Mouse (Mus musculus) G1E (cell line): ENCODE measurements around the gene Trcg1. TPM values are rescaled to one million over a fixed set of nuclear protein-coding genes. Genes with fewer than 3 reads are reported as not detected.
A peak's percentile ranks its signal among the peaks of the same experiment; 100 is the strongest.

ENCODE experiments used
- ATAC-seq: 2 replicates; pipeline ENCODE4 v1.8.0; 2016; ENCODE audit warnings: mild to moderate bottlenecking; ENCODE audit not compliant: insufficient number of reproducible peaks, poor library complexity, low FRiP score, severe bottlenecking; ENCODE audit errors: extremely low read depth
- DNase-seq: peaks from one replicate; pipeline ENCODE4 v3.0.0; 2012; ENCODE audit warnings: low spot score
- H3K27me3 ChIP-seq: 2 replicates; pipeline ENCODE4 v1.6.1; 2012; ENCODE audit warnings: mild to moderate bottlenecking, low read length, inconsistent platforms; ENCODE audit not compliant: insufficient read depth
- H3K36me3 ChIP-seq: replicated peaks from 2 replicates; pipeline ENCODE3; 2012; ENCODE audit warnings: mild to moderate bottlenecking, inconsistent platforms
- H3K4me1 ChIP-seq: 2 replicates; pipeline ENCODE4 v1.6.1; 2012; ENCODE audit warnings: low read depth, low read length, inconsistent platforms, mixed read lengths; ENCODE audit not compliant: insufficient read depth
- H3K4me3 ChIP-seq: 2 replicates; pipeline ENCODE4 v1.5.1; 2012; ENCODE audit warnings: low read depth, mild to moderate bottlenecking, inconsistent platforms, low read length, moderate library complexity, mixed read lengths
- H3K9me3 ChIP-seq: replicated peaks from 2 replicates; pipeline ENCODE4 v1.6.1; 2012; ENCODE audit warnings: inconsistent platforms
- CTCF ChIP-seq: IDR thresholded peaks from 2 replicates; pipeline ENCODE4 v1.5.1; 2012; ENCODE audit warnings: low read depth, low read length, inconsistent platforms, mixed read lengths
- GATA1 ChIP-seq: IDR thresholded peaks from 2 replicates; pipeline ENCODE4 v1.6.1; 2012; ENCODE audit warnings: borderline replicate concordance, low read length, inconsistent platforms, mixed read lengths
- GATA2 ChIP-seq: IDR thresholded peaks from 2 replicates; pipeline ENCODE4 v1.6.1; 2012; ENCODE audit warnings: low read depth, low read length, inconsistent platforms, borderline replicate concordance
- POLR2AphosphoS5 ChIP-seq: IDR thresholded peaks from 2 replicates; pipeline ENCODE4 v1.6.1; 2012; ENCODE audit warnings: low read depth, low read length, inconsistent platforms; ENCODE audit not compliant: insufficient replicate concordance
- TAL1 ChIP-seq: conservative IDR thresholded peaks from 2 replicates; pipeline ENCODE4 v1.6.1; 2012; ENCODE audit warnings: low read depth, low read length, inconsistent platforms, mixed read lengths
- polyA plus RNA-seq: library from polyadenylated mRNA; stranded (reverse); fragments of >175 nt; gene quantifications from 2 replicates; pipeline ENCODE4 v1.2.3, GENCODE M21; 2012
- total RNA-seq, 2 experiments: library from RNA; stranded (forward) in 1 of 2; stranded (reverse) in 1 of 2; fragments of 200-1000 nt in 1 of 2; fragments of >200 nt in 1 of 2; fragmentation: Nextera tagmentation in 1 of 2; gene quantifications; 2 replicates each; pipeline ENCODE4 v1.2.3; 2014 to 2017

Gene Trcg1
- total and polyA plus RNA-seq, 3 experiments: 0.16 TPM; not detected in 2

DNA sequence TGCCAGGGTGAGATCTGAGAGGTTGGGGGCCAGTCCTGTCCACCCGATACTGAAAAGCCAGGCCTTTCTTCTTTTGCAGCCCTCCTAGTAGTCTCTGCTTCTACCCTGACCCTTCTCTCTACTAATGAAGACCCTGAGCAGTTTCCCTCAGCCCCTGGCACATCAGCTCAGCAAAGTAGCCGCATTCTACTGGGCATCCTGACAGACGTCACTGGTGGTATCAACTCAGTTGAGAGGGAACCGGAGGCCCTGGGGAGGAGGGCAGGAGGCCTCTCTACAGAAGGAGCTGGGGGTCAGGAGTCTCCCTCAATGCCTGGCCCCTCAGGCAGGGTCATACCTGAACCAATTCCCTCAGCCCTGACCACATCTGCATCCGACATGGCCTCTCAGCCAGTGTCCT is 4.8 kb downstream of the Trcg1 start:
- Histone ChIP-seq H3K27me3 (peaks cover 36% of the 10 kb centered on the region), H3K36me3 (no peaks in the 10 kb centered on the region), H3K4me3 (no peak overlapping the region), H3K4me1 (peaks cover 9% of the 10 kb centered on the region), H3K9me3 (no peaks in the 10 kb centered on the region)
- TF ChIP-seq GATA2 (no peak), GATA1 (no peak), TAL1 (no peak), CTCF (no peak), POLR2AphosphoS5 (no peak)
- DNase-seq (no peak), ATAC-seq (no peak)

- TF ChIP-seq POLR2AphosphoS5: no peak
- TF ChIP-seq GATA2: no peak
- TF ChIP-seq GATA1: no peak
- no peak for TF ChIP-seq CTCF
- no peak for TF ChIP-seq TAL1
- Histone ChIP-seq H3K36me3 (peaks cover 3% of the 10 kb centered on the region), H3K4me1 (peaks cover 21% of the 10 kb centered on the region), H3K4me3 (no peak overlapping the region), H3K9me3 (no peaks in the 10 kb centered on the region), H3K27me3 (peaks cover 36% of the 10 kb centered on the region)
- DNase-seq (no peak), ATAC-seq (no peak)
These were observed 6.6 kb downstream of the Trcg1 start for GRCm38 (mm10) chr9:57242916-57243315.

- H3K27me3 ChIP-seq: peaks cover 36% of the 10 kb centered on the region
These were observed 7.8 kb downstream of the Trcg1 start for GRCm38 (mm10) chr9:57244106-57244685.

DNA sequence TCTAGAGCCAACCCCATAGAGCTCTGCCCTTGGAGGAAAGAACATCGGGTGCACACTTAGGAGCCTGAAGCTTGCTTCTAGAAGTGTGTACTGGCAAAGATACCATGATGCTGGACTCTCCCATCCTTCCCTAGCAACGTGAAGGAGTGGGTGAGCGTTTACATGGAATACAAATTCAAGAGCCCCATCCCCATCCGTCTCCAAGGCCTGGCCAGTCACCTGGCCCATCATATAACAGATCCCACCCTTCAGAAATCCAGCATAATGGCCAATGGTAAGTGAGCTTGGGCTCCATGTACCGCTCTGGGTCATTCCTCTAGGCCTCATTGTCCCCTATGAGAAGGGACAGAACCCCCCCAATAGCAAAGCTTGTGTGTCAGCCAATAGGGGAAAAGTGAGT is 10.1 kb downstream of the Trcg1 start:
- Histone ChIP-seq H3K9me3 (no peaks in the 10 kb centered on the region), H3K4me1 (peaks cover 42% of the 10 kb centered on the region), H3K27me3 (peaks cover 25% of the 10 kb centered on the region), H3K36me3 (peaks cover 31% of the 10 kb centered on the region), H3K4me3 (no peak overlapping the region)
- TF ChIP-seq GATA2 (no peak), CTCF (no peak), TAL1 (no peak), GATA1 (no peak), POLR2AphosphoS5 (no peak)
- ATAC-seq: no peak
- DNase-seq: no peak

More at GRCm38 (mm10) chr9:57244106-57244685, 7.8 kb downstream of the Trcg1 start:
- no peaks in the 10 kb centered on the region for H3K9me3 ChIP-seq
- TF ChIP-seq GATA1: no peak
- peaks cover 9% of the 10 kb centered on the region for H3K36me3 ChIP-seq
- no peak for DNase-seq
- H3K4me1 ChIP-seq: peaks cover 26% of the 10 kb centered on the region
- no peak overlapping the region for H3K4me3 ChIP-seq
- ATAC-seq: no peak

GRCm38 (mm10) chr9:57247201-57247671 is 10.9 kb downstream of the Trcg1 start:
- peaks cover 49% of the 10 kb centered on the region for H3K4me1 ChIP-seq
- H3K4me3 ChIP-seq: no peak overlapping the region
- H3K27me3 ChIP-seq: peaks cover 17% of the 10 kb centered on the region
- peak; percentile 26 for DNase-seq
- ATAC-seq: no peak
- H3K36me3 ChIP-seq: peaks cover 39% of the 10 kb centered on the region
- H3K9me3 ChIP-seq: no peaks in the 10 kb centered on the region
- TF ChIP-seq POLR2AphosphoS5: no peak
- no peak for TF ChIP-seq TAL1
- TF ChIP-seq GATA2: no peak
- no peak for TF ChIP-seq CTCF
- TF ChIP-seq GATA1: no peak

- TF ChIP-seq CTCF: no peak
- no peak for TF ChIP-seq GATA1
- TF ChIP-seq GATA2: no peak
- no peak for TF ChIP-seq POLR2AphosphoS5
- TF ChIP-seq TAL1: no peak
- ATAC-seq (peak; percentile 34; the same call in 1 of the 2 replicates), DNase-seq (peak; percentile 50)
- Histone ChIP-seq H3K27me3 (peaks cover 11% of the 10 kb centered on the region; the same call in 1 of the 2 replicates), H3K4me1 (peaks cover 58% of the 10 kb centered on the region), H3K9me3 (no peaks in the 10 kb centered on the region), H3K4me3 (no peak overlapping the region), H3K36me3 (peaks cover 49% of the 10 kb centered on the region)
These were observed 11.9 kb downstream of the Trcg1 start for GRCm38 (mm10) chr9:57248030-57248942.
